Mouse (Mus musculus): Measurements from ENCODE around the gene Ccdc159. TPM values are rescaled to one million over a fixed set of nuclear protein-coding genes. Genes with fewer than 3 reads are reported as not detected.

The Ccdc159 gene
- polyA plus RNA-seq, 1 experiment from 2014 or later, result 5.9 TPM

- ATAC-seq (replicated peaks; ENCODE audit: low FRiP score), result peak; percentile 97
- H3K27me3 ChIP-seq, result no peaks in the 10 kb centered on the region
- H3K4me3 ChIP-seq (replicated peaks), result peak within 1 kb of the TSS; percentile 64
- no peaks in the 10 kb centered on the region for H3K36me3 ChIP-seq
- peaks cover 22% of the 10 kb centered on the region for H3K4me1 ChIP-seq
- WGBS, result 2% methylated on average over 39 of the region's 43 CpGs
- H3K27ac ChIP-seq, result 0 out of 2 replicates have a peak within 1 kb of the TSS, but pooled peaks have one; percentile 24
- no peaks in the 10 kb centered on the region for H3K9me3 ChIP-seq (replicated peaks)
- peak within 1 kb of the TSS; percentile 92 for H3K4me2 ChIP-seq
- peak within 1 kb of the TSS; percentile 61 for H3K9ac ChIP-seq
Measured at GRCm38 (mm10) chr9:21936692-21937570, 9.7 kb downstream of the Ccdc159 start, which contains the start of gene Plppr2. Gene Plppr2 (plus strand): TSS chr9:21937033.

GRCm38 (mm10) chr9:21937711-21938175 lies 10.5 kb downstream of the Ccdc159 start:
- no peak overlapping the region for H3K9ac ChIP-seq
- H3K36me3 ChIP-seq, result no peaks in the 10 kb centered on the region
- 79% methylated on average over 4 of the region's 4 CpGs for WGBS
- ATAC-seq (replicated peaks; ENCODE audit: low FRiP score), result no peak
- H3K4me3 ChIP-seq (replicated peaks), result peak overlapping the region; percentile 64
- no peak overlapping the region for H3K27ac ChIP-seq
- no peaks in the 10 kb centered on the region for H3K27me3 ChIP-seq
- peak overlapping the region; percentile 92 for H3K4me2 ChIP-seq
- peaks cover 22% of the 10 kb centered on the region for H3K4me1 ChIP-seq
- no peaks in the 10 kb centered on the region for H3K9me3 ChIP-seq (replicated peaks)

GRCm38 (mm10) chr9:21938234-21938855 lies 11.1 kb downstream of the Ccdc159 start:
- H3K4me2 ChIP-seq, result no peak overlapping the region
- peaks cover 17% of the 10 kb centered on the region for H3K4me1 ChIP-seq
- no peaks in the 10 kb centered on the region for H3K27me3 ChIP-seq
- H3K9me3 ChIP-seq (replicated peaks), result no peaks in the 10 kb centered on the region
- no peak for ATAC-seq (replicated peaks; ENCODE audit: low FRiP score)
- 85% methylated on average over 4 of the region's 4 CpGs for WGBS
- no peak overlapping the region for H3K9ac ChIP-seq
- H3K4me3 ChIP-seq (replicated peaks), result no peak overlapping the region
- no peaks in the 10 kb centered on the region for H3K36me3 ChIP-seq
- no peak overlapping the region for H3K27ac ChIP-seq

- Histone ChIP-seq H3K36me3 (no peaks in the 10 kb centered on the region), H3K27ac (no peak overlapping the region), H3K4me1 (peaks cover 19% of the 10 kb centered on the region), H3K27me3 (peaks cover 12% of the 10 kb centered on the region), H3K9me3 (replicated peaks) (no peaks in the 10 kb centered on the region), H3K9ac (no peak overlapping the region), H3K4me3 (replicated peaks) (no peak overlapping the region), H3K4me2 (no peak overlapping the region)
- ATAC-seq (replicated peaks; ENCODE audit: low FRiP score), result no peak
- WGBS, result 73% methylated on average over 12 of the region's 12 CpGs
Measured at GRCm38 (mm10) chr9:21943046-21943445, 15.8 kb downstream of the Ccdc159 start.

GRCm38 (mm10) chr9:21943638-21944037 lies 16.4 kb downstream of the Ccdc159 start:
- ATAC-seq (replicated peaks; ENCODE audit: low FRiP score), result no peak
- 55% methylated on average over 12 of the region's 12 CpGs for WGBS
- no peaks in the 10 kb centered on the region for H3K9me3 ChIP-seq (replicated peaks)

GRCm38 (mm10) chr9:21944267-21944666 lies 17.0 kb downstream of the Ccdc159 start:
- H3K4me1 ChIP-seq, result peaks cover 19% of the 10 kb centered on the region
- no peak overlapping the region for H3K4me3 ChIP-seq (replicated peaks)
- no peaks in the 10 kb centered on the region for H3K36me3 ChIP-seq
- no peaks in the 10 kb centered on the region for H3K9me3 ChIP-seq (replicated peaks)
- H3K9ac ChIP-seq, result no peak overlapping the region
- H3K27ac ChIP-seq, result no peak overlapping the region
- peak overlapping the region; percentile 32 for H3K4me2 ChIP-seq
- WGBS, result 13% methylated on average over 23 of the region's 23 CpGs
- H3K27me3 ChIP-seq, result peaks cover 18% of the 10 kb centered on the region
- no peak for ATAC-seq (replicated peaks; ENCODE audit: low FRiP score)

More at GRCm38 (mm10) chr9:21943638-21944037, 16.4 kb downstream of the Ccdc159 start:
- Histone ChIP-seq H3K4me3 (replicated peaks) (no peak overlapping the region), H3K27me3 (peaks cover 18% of the 10 kb centered on the region), H3K4me1 (peaks cover 19% of the 10 kb centered on the region), H3K9ac (no peak overlapping the region), H3K27ac (no peak overlapping the region), H3K36me3 (no peaks in the 10 kb centered on the region), H3K4me2 (no peak overlapping the region; the same call in 1 of the 2 replicates)

GRCm38 (mm10) chr9:21947540-21948130 lies 20.4 kb downstream of the Ccdc159 start:
- Histone ChIP-seq H3K9me3 (replicated peaks) (0 out of 2 replicates have a peak, but pooled peaks cover 4% of the 10 kb centered on the region), H3K4me3 (replicated peaks) (no peak overlapping the region), H3K27me3 (peaks cover 18% of the 10 kb centered on the region), H3K9ac (no peak overlapping the region), H3K27ac (no peak overlapping the region), H3K4me2 (peak overlapping the region; percentile 46), H3K4me1 (peaks cover 19% of the 10 kb centered on the region), H3K36me3 (no peaks in the 10 kb centered on the region)
- no peak; the same call in 1 of the 2 replicates for ATAC-seq (replicated peaks; ENCODE audit: low FRiP score)
- 7% methylated on average over 28 of the region's 28 CpGs for WGBS

GRCm38 (mm10) chr9:21948146-21948545 lies 20.9 kb downstream of the Ccdc159 start:
- Histone ChIP-seq H3K9ac (no peak overlapping the region), H3K9me3 (replicated peaks) (0 out of 2 replicates have a peak, but pooled peaks cover 4% of the 10 kb centered on the region), H3K36me3 (no peaks in the 10 kb centered on the region), H3K4me1 (peaks cover 19% of the 10 kb centered on the region), H3K27ac (no peak overlapping the region), H3K4me2 (no peak overlapping the region), H3K27me3 (peaks cover 18% of the 10 kb centered on the region), H3K4me3 (replicated peaks) (no peak overlapping the region)
- no peak for ATAC-seq (replicated peaks; ENCODE audit: low FRiP score)
- WGBS, result 53% methylated on average over 8 of the region's 8 CpGs

GRCm38 (mm10) chr9:21948790-21949189 lies 21.5 kb downstream of the Ccdc159 start:
- WGBS, result 71% methylated on average over 6 of the region's 6 CpGs
- H3K4me2 ChIP-seq, result no peak overlapping the region
- H3K36me3 ChIP-seq, result no peaks in the 10 kb centered on the region
- 0 out of 2 replicates have a peak, but pooled peaks cover 4% of the 10 kb centered on the region for H3K9me3 ChIP-seq (replicated peaks)
- H3K4me1 ChIP-seq, result peaks cover 18% of the 10 kb centered on the region
- no peak overlapping the region for H3K27ac ChIP-seq
- H3K9ac ChIP-seq, result no peak overlapping the region
- ATAC-seq (replicated peaks; ENCODE audit: low FRiP score), result no peak
- no peak overlapping the region for H3K4me3 ChIP-seq (replicated peaks)
- peaks cover 18% of the 10 kb centered on the region for H3K27me3 ChIP-seq

- peaks cover 18% of the 10 kb centered on the region for H3K27me3 ChIP-seq
- H3K4me1 ChIP-seq, result peaks cover 10% of the 10 kb centered on the region
- H3K9me3 ChIP-seq (replicated peaks), result 0 out of 2 replicates have a peak, but pooled peaks cover 4% of the 10 kb centered on the region
- H3K4me3 ChIP-seq (replicated peaks), result no peak overlapping the region
- WGBS, result 16% methylated on average over 11 of the region's 11 CpGs
- no peak for ATAC-seq (replicated peaks; ENCODE audit: low FRiP score)
- H3K27ac ChIP-seq, result no peak overlapping the region
- no peaks in the 10 kb centered on the region for H3K36me3 ChIP-seq
- no peak overlapping the region for H3K9ac ChIP-seq
- no peak overlapping the region for H3K4me2 ChIP-seq
Measured at GRCm38 (mm10) chr9:21950322-21950721, 23.1 kb downstream of the Ccdc159 start.

GRCm38 (mm10) chr9:21951977-21952376 lies 24.7 kb downstream of the Ccdc159 start:
- 0 out of 2 replicates have a peak, but pooled peaks cover 4% of the 10 kb centered on the region for H3K9me3 ChIP-seq (replicated peaks)
- H3K9ac ChIP-seq, result no peak overlapping the region
- peaks cover 16% of the 10 kb centered on the region for H3K27me3 ChIP-seq
- no peaks in the 10 kb centered on the region for H3K36me3 ChIP-seq
- ATAC-seq (replicated peaks; ENCODE audit: low FRiP score), result no peak
- H3K27ac ChIP-seq, result no peak overlapping the region
- 76% methylated on average over 3 of the region's 3 CpGs for WGBS
- peaks cover 16% of the 10 kb centered on the region for H3K4me1 ChIP-seq
- H3K4me3 ChIP-seq (replicated peaks), result no peak overlapping the region
- H3K4me2 ChIP-seq, result no peak overlapping the region
